Mouse (Mus musculus) kidney, embryonic 15.5 days (tissue): ENCODE measurements around the gene Elmo1. TPM values are rescaled to one million over a fixed set of nuclear protein-coding genes. Genes with fewer than 3 reads are reported as not detected.
"Not testable (repeated sequence)": the region's sequence is repeated elsewhere in the genome, so short reads cannot be mapped to it uniquely, and the experiment has no call there.

Experiments
- ATAC-seq: fragments of 200-750 bp; cut with Nextera tagmentation; replicated peaks from 2 replicates; pipeline ENCODE4 v1.8.0; 2017; ENCODE audit warnings: moderate TSS enrichment; ENCODE audit not compliant: low FRiP score
- H3K27ac ChIP-seq: fragments of 300-500 bp; sonication (generic); 2 replicates; pipeline ENCODE4 v1.5.1; 2015; ENCODE audit warnings: mild to moderate bottlenecking, inconsistent platforms
- H3K27me3 ChIP-seq: fragments of 300-500 bp; sonication (generic); 2 replicates; pipeline ENCODE4 v1.6.1; 2015; ENCODE audit warnings: inconsistent platforms
- H3K36me3 ChIP-seq: fragments of 300-500 bp; sonication (generic); 2 replicates; pipeline ENCODE4 v1.6.1; 2015; ENCODE audit warnings: inconsistent platforms
- H3K4me1 ChIP-seq: fragments of 300-500 bp; sonication (generic); 2 replicates; pipeline ENCODE4 v1.6.1; 2015; ENCODE audit warnings: inconsistent platforms
- H3K4me2 ChIP-seq: fragments of 300-500 bp; sonication (generic); 2 replicates; pipeline ENCODE4 v1.6.1; 2015; ENCODE audit warnings: moderate library complexity, mild to moderate bottlenecking, inconsistent platforms
- H3K4me3 ChIP-seq: fragments of 300-500 bp; sonication (generic); replicated peaks from 2 replicates; pipeline ENCODE4 v1.5.1; 2015; ENCODE audit warnings: mild to moderate bottlenecking, inconsistent platforms
- H3K9ac ChIP-seq: fragments of 300-500 bp; sonication (generic); 2 replicates; pipeline ENCODE4 v1.6.1; 2015; ENCODE audit warnings: mild to moderate bottlenecking, inconsistent platforms
- H3K9me3 ChIP-seq: fragments of 300-500 bp; sonication (generic); replicated peaks from 2 replicates; pipeline ENCODE4 v1.6.1; 2016; ENCODE audit warnings: inconsistent platforms
- WGBS: fragments of 180-500 bp; shearing (Covaris S2); methylation state at CpG from one replicate; pipeline ENCODE4 v1.1.7; 2015; ENCODE audit warnings: mixed read lengths; 5-methylcytosine and 5-hydroxymethylcytosine counted together
- polyA plus RNA-seq: library from polyadenylated mRNA; unstranded; fragments of >200 nt; fragmentation: Nextera tagmentation; extraction: Ambion mirVana; gene quantifications from 2 replicates; pipeline ENCODE4 v1.2.1, GENCODE M21; 2015

Elmo1 gene
- polyA plus RNA-seq, 1 experiment from 2014 or later: 16.1 TPM

DNA sequence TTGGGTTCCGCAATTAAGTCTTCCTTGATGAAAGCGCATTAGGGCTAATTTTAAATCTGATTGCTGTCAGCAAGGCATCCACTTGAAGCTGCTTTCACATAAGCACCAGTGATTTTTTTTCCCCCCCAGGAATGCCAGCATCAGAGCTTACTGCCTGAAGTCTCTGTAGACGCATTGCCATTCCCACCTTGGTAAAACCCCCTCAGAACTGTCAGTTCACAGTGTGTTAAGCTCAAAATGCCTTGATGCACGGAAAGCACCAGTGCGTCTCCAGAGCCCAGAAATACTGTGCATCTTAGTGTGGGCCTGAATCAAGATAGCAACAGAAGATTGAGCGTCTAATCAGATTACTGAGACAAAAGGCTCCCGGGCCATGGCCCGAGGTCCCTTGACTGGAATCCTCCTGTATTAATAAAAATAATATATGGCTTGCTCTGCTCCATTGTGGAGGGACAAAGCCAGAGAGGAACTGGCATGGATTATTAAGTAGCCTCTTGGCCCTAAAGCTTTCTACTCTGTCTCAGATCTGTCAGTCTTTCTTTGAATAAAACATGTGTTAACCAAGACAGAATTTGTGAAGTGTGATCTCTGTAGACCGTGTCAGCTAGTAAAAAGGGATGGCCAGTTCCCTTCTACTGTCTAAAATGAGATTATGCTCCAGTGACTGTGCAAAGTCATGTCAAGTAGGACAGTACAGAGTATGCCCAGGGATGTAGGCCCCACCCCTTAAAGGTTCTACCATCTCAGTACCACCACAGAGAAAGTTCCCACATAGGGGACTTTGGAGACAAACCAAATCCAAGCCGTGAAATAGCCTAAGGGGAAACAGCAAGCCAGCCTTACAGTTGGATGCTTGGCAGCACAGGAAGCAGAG, 525.4 kb downstream of the Elmo1 start:
- no peak overlapping the region for H3K4me3 ChIP-seq
- H3K27me3 ChIP-seq: no peaks in the 10 kb centered on the region
- H3K36me3 ChIP-seq: no peaks in the 10 kb centered on the region
- H3K4me2 ChIP-seq: no peak overlapping the region
- no peak overlapping the region for H3K27ac ChIP-seq
- WGBS: 59% methylated on average over 10 of the region's 10 CpGs
- no peak for ATAC-seq
- 0 out of 2 replicates have a peak, but pooled peaks cover 3% of the 10 kb centered on the region for H3K4me1 ChIP-seq
- H3K9ac ChIP-seq: no peak overlapping the region
- H3K9me3 ChIP-seq: no peaks in the 10 kb centered on the region

DNA sequence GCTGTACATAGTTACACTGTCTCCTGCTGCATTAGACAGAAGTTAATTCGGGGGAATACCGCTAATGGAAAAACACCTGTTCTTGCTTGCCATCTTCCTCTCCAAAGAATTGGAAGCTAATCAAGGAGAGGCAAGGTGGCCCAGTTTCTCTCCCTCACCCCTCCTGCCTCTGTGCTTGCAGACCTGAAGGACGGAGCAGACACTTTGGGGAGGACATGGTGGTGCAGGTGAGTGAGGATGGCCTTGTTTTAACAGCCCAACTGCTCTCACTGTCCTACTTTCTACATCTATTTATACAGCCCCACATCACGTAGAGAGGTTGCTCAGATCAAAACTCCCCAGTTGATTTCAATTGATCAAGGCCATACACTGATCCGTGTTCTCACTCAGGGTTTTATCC, 529.5 kb downstream of the Elmo1 start:
- Histone ChIP-seq H3K36me3 (no peaks in the 10 kb centered on the region), H3K27me3 (no peaks in the 10 kb centered on the region), H3K4me1 (peaks cover 9% of the 10 kb centered on the region; the same call in 1 of the 2 replicates), H3K9ac (no peak overlapping the region), H3K4me2 (no peak overlapping the region), H3K4me3 (no peak overlapping the region), H3K27ac (no peak overlapping the region), H3K9me3 (no peaks in the 10 kb centered on the region)
- WGBS: 91% methylated on average over 5 of the region's 5 CpGs
- ATAC-seq: no peak

DNA sequence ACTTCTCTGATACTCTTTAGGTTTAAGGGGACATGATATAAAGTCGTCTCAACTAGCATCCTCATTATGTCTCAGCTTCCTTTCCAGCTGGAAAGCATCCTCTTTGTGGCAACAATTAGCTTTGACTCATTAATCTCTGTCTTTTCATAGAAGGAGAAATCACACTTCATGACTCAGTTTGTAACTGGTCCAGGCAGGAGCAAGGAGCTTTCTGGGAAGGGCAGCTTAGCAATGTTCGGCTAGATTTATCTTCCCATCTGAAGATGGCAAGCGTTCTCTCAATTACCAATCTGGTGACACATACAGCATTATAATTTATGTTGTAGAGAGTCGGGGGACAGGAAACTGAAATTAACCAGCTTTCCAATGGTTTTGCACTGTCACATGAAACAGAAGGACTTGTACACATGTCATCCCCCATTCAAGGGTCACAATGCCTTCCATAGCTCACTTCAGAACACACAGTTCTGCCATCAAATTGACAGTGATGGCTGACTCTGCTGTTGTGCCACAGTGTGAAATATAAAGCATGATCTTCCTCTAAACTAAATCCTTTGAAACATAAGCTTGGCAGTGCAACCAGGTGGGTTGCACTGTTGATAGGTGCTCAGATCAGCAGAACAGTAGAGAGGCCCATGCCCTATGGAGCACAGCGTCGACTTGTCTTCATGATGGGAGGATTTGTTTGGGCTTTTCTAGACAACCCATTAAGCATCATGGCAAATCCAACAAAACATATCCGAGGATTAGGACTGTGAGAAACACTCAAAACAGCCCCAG, 532.9 kb downstream of the Elmo1 start:
- Histone ChIP-seq H3K9me3 (no peaks in the 10 kb centered on the region), H3K36me3 (no peaks in the 10 kb centered on the region), H3K4me3 (no peak overlapping the region), H3K4me2 (no peak overlapping the region), H3K27me3 (no peaks in the 10 kb centered on the region), H3K4me1 (peaks cover 6% of the 10 kb centered on the region; the same call in 1 of the 2 replicates), H3K27ac (no peak overlapping the region), H3K9ac (no peak overlapping the region)
- 26% methylated on average over 7 of the region's 7 CpGs for WGBS
- ATAC-seq: peak; percentile 82

DNA sequence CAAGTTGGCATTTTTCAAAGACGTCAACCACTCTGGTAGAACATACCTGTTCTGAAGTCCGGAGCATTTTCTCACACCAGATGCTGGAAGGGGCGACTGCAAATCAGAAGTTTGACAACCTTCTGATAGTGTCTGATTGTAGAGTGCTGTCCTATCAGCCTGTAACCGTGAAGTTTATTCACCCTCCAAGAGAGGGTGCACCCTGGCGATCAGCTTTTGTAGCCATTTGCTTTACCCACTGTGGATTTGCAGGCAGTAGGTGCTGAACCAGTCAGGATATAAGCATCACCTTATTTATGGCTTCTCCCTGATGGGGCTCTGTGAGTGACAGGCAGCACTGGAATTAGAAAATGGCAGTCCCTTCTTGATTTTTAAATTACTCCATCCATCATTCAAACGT, 537.4 kb downstream of the Elmo1 start:
- Histone ChIP-seq H3K9me3 (no peaks in the 10 kb centered on the region), H3K4me3 (no peak overlapping the region), H3K27ac (no peak overlapping the region), H3K9ac (no peak overlapping the region), H3K4me1 (peaks cover 6% of the 10 kb centered on the region; the same call in 1 of the 2 replicates), H3K27me3 (no peaks in the 10 kb centered on the region), H3K36me3 (no peaks in the 10 kb centered on the region), H3K4me2 (no peak overlapping the region)
- 88% methylated on average over 6 of the region's 6 CpGs for WGBS
- ATAC-seq: no peak

DNA sequence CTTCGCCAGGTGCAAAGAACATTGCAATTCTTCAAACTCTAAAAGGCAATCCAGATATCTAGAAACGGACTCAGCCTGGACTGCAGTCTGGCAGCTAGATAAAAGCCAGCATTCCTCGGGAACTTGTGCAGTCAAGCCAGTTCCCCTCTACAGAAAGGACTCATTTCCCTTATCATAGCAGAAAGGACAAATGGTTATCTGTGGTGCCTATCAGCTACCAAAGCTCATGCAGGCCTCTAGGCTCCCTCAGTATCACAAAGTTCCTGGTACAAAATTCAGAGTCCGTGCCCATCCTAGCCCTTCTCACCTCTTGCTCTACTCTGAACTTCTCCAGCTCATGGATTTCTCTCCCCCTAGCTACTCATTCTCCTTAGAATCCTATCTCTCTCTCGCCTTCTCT, 542.1 kb downstream of the Elmo1 start:
- no peak overlapping the region for H3K9ac ChIP-seq
- ATAC-seq: no peak
- H3K4me3 ChIP-seq: no peak overlapping the region
- 68% methylated on average over 5 of the region's 5 CpGs for WGBS
- no peaks in the 10 kb centered on the region for H3K9me3 ChIP-seq
- H3K27me3 ChIP-seq: no peaks in the 10 kb centered on the region
- no peaks in the 10 kb centered on the region for H3K4me1 ChIP-seq
- no peaks in the 10 kb centered on the region for H3K36me3 ChIP-seq
- H3K4me2 ChIP-seq: no peak overlapping the region
- H3K27ac ChIP-seq: no peak overlapping the region

DNA sequence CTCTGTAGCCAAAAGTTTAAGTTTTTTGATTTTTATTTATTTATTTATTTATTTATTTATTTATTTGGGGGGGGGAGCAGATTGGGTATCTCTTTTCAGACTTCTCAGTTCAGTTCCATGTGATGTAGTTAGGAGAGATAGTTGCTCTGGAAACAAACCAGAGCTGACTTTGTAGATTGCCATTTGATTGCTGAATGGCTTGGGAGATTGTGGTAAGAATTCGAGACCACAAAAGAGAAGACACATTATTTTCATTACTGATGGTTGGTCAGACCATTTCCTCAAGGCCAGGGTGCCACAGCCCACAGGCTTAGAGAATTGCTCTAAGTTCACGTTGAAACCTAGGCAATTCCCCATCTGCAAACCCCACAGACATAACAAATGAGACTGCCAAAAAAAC, 544.3 kb downstream of the Elmo1 start:
- H3K27ac ChIP-seq, H3K9me3 ChIP-seq, H3K36me3 ChIP-seq, H3K27me3 ChIP-seq, ATAC-seq, H3K4me3 ChIP-seq, H3K9ac ChIP-seq, H3K4me2 ChIP-seq, H3K4me1 ChIP-seq: not testable (repeated sequence)
- 73% methylated on average over 2 of the region's 2 CpGs for WGBS

DNA sequence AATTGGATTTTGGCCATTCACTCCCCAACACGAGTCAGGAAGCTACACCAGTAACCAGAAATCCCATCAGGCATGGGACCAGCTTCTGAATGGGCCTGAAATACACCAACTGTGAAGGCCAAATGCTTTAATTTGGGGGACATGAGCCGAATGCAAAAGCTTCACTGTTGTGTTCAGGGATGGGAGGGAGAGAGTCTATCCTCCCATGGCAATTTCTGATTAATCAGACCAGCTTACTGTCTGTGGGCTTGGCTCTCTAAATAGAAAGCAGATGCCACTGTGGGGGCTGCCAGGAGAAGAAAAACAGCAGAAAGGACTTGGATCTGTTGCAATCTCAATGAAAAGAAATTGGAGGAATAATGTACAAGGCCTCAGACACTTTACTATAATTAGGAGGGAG, 545.2 kb downstream of the Elmo1 start:
- Histone ChIP-seq H3K9ac (no peak overlapping the region), H3K4me1 (no peaks in the 10 kb centered on the region), H3K4me3 (no peak overlapping the region), H3K9me3 (no peaks in the 10 kb centered on the region), H3K36me3 (no peaks in the 10 kb centered on the region), H3K27me3 (no peaks in the 10 kb centered on the region), H3K4me2 (no peak overlapping the region), H3K27ac (no peak overlapping the region)
- 70% methylated on average over 2 of the region's 2 CpGs for WGBS
- no peak for ATAC-seq
